In the genomic region with DNA sequence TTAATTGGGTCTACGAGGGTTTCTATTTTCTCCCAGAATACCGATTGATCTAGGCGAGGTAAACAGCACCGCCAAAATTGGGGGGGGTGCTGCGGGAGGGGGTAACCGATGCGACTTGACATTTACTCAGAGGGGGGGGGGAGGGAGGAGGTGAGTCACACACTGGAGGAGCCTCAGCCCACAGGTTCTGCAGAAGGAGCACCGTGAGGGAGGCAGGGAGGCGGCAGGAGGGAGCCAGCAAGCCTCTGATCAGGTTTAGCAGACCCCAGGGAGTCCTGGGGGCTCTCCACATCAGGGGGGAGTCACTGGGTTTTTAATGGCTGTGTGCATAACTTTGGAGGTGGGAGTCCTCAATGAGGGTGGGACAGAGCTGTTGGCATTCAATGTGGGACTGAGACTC, we compare ENCODE assay signal across 23 mouse cellular contexts. TPM values are rescaled to one million over a fixed set of nuclear protein-coding genes. Genes with fewer than 3 reads are reported as not detected.
DNase-seq lines count a peak whose midpoint lies in the region; ATAC-seq lines count a peak whose summit lies in the region.
"Had no signal": no experiment of that assay in that cellular context is flagged by ENCODE, and none has a peak within 500 bp of the region (broad histone marks: within the 10 kb centered on the region; RNA-seq: fewer than 3 reads in every experiment).

No protein-coding gene starts in this region.

- no peak for ATAC-seq in forebrain, embryonic 12.5 days (ENCODE audit: low FRiP score)
- ATAC-seq in midbrain, embryonic 16.5 days, result no peak
- no peak for ATAC-seq in limb, embryonic 12.5 days (ENCODE audit: insufficient number of reproducible peaks, insufficient read depth, low FRiP score, low TSS enrichment, low read depth)
- ATAC-seq: activated CD4-positive, CD25-positive, alpha-beta regulatory T cell, adult 4 months; hindbrain, postnatal 0 days; midbrain, embryonic 13.5 days had no signal

- no peak overlapping the region for H3K9ac ChIP-seq in forebrain, embryonic 12.5 days
- no peak overlapping the region for H3K9ac ChIP-seq in midbrain, embryonic 16.5 days (ENCODE audit: low read depth, low read length)
- H3K9ac ChIP-seq in limb, embryonic 12.5 days (replicated peaks), result no peak overlapping the region; the same call in 1 of the 2 replicates
- H3K9ac ChIP-seq: liver, embryonic 13.5 days; midbrain, embryonic 13.5 days had no signal

- peaks cover 8% of the 10 kb centered on the region; the same call in 1 of the 2 replicates for H3K27me3 ChIP-seq in forebrain, embryonic 10.5 days (ENCODE audit: poor library complexity, severe bottlenecking)
- 0 out of 2 replicates have a peak, but pooled peaks cover 4% of the 10 kb centered on the region for H3K27me3 ChIP-seq in forebrain, embryonic 12.5 days
- no peaks in the 10 kb centered on the region for H3K27me3 ChIP-seq in midbrain, embryonic 10.5 days (ENCODE audit: low read depth, poor library complexity, severe bottlenecking)
- no peaks in the 10 kb centered on the region for H3K27me3 ChIP-seq in midbrain, embryonic 16.5 days (ENCODE audit: control insufficient read depth, insufficient read depth, low read depth, low read length)
- no peaks in the 10 kb centered on the region; the same call in 1 of the 2 replicates for H3K27me3 ChIP-seq in embryonic facial prominence, embryonic 10.5 days (replicated peaks; ENCODE audit: low read depth, poor library complexity, severe bottlenecking)
- H3K27me3 ChIP-seq in limb, embryonic 12.5 days, result no peaks in the 10 kb centered on the region
- H3K27me3 ChIP-seq: midbrain, embryonic 13.5 days had no signal

- 41% methylated on average over 9 of the region's 9 CpGs for WGBS in forebrain, embryonic 10.5 days
- WGBS in forebrain, embryonic 12.5 days, result 35% methylated on average over 9 of the region's 9 CpGs
- WGBS in midbrain, embryonic 10.5 days, result 32% methylated on average over 9 of the region's 9 CpGs
- 46% methylated on average over 8 of the region's 9 CpGs for WGBS in midbrain, embryonic 16.5 days
- WGBS in embryonic facial prominence, embryonic 10.5 days, result 28% methylated on average over 9 of the region's 9 CpGs
- 15% methylated on average over 9 of the region's 9 CpGs for WGBS in limb, embryonic 12.5 days

- H3K9me3 ChIP-seq in forebrain, embryonic 10.5 days, result no peaks in the 10 kb centered on the region
- no peaks in the 10 kb centered on the region for H3K9me3 ChIP-seq in forebrain, embryonic 12.5 days
- H3K9me3 ChIP-seq in midbrain, embryonic 10.5 days (replicated peaks), result no peaks in the 10 kb centered on the region
- H3K9me3 ChIP-seq in midbrain, embryonic 16.5 days (replicated peaks; ENCODE audit: control insufficient read depth, low read length, poor library complexity, severe bottlenecking), result no peaks in the 10 kb centered on the region
- H3K9me3 ChIP-seq in embryonic facial prominence, embryonic 10.5 days, result no peaks in the 10 kb centered on the region
- no peaks in the 10 kb centered on the region for H3K9me3 ChIP-seq in limb, embryonic 12.5 days
- H3K9me3 ChIP-seq: G1E; liver, embryonic 13.5 days; midbrain, embryonic 13.5 days had no signal

- peak overlapping the region; percentile 63; the same call in 1 of the 2 replicates for H3K27ac ChIP-seq in forebrain, embryonic 10.5 days
- no peak overlapping the region for H3K27ac ChIP-seq in forebrain, embryonic 12.5 days
- 0 out of 2 replicates have a peak overlapping the region, but pooled peaks have one; percentile 19 for H3K27ac ChIP-seq in midbrain, embryonic 10.5 days (replicated peaks)
- no peak overlapping the region for H3K27ac ChIP-seq in midbrain, embryonic 16.5 days (ENCODE audit: low read length)
- peak overlapping the region; percentile 60 for H3K27ac ChIP-seq in embryonic facial prominence, embryonic 10.5 days (replicated peaks)
- H3K27ac ChIP-seq in limb, embryonic 12.5 days, result 0 out of 2 replicates have a peak overlapping the region, but pooled peaks have one; percentile 35
- H3K27ac ChIP-seq: gastrocnemius, adult 2 months; hindbrain, postnatal 0 days; liver, embryonic 13.5 days; midbrain, embryonic 13.5 days had no signal

- DNase-seq in forebrain, embryonic 10.5 days (ENCODE audit: extremely low spot score, low spot score), result no peak
- no peak for DNase-seq in midbrain, embryonic 10.5 days (ENCODE audit: low spot score)
- DNase-seq in embryonic facial prominence, embryonic 10.5 days (ENCODE audit: low spot score), result no peak
- no peak for DNase-seq in spleen, adult 12 weeks (ENCODE audit: low spot score)
- DNase-seq in cerebellum, adult 11 months, result no peak
- DNase-seq: adrenal gland, adult 8-10 months; cerebellum, adult 2 months; cerebellum, postnatal 36 days; embryo, embryonic 11 days; gastrocnemius, adult 2 months; kidney, postnatal 4 days; liver, embryonic 13.5 days; lung, adult 2 months; lung, postnatal 14 days; thymus, adult 18-20 months; thymus, postnatal 4 days had no signal

- H3K4me3 ChIP-seq in forebrain, embryonic 10.5 days, result no peak overlapping the region
- no peak overlapping the region for H3K4me3 ChIP-seq in forebrain, embryonic 12.5 days (replicated peaks)
- H3K4me3 ChIP-seq in midbrain, embryonic 10.5 days, result no peak overlapping the region
- H3K4me3 ChIP-seq in midbrain, embryonic 16.5 days (ENCODE audit: low read depth, low read length), result no peak overlapping the region
- H3K4me3 ChIP-seq in embryonic facial prominence, embryonic 10.5 days, result peak overlapping the region; percentile 8; the same call in 1 of the 2 replicates
- no peak overlapping the region for H3K4me3 ChIP-seq in limb, embryonic 12.5 days (replicated peaks)
- H3K4me3 ChIP-seq: gastrocnemius, adult 2 months; liver, embryonic 13.5 days; midbrain, embryonic 13.5 days had no signal

- H3K36me3 ChIP-seq in forebrain, embryonic 10.5 days (replicated peaks), result no peaks in the 10 kb centered on the region
- no peaks in the 10 kb centered on the region for H3K36me3 ChIP-seq in forebrain, embryonic 12.5 days (replicated peaks)
- no peaks in the 10 kb centered on the region for H3K36me3 ChIP-seq in midbrain, embryonic 10.5 days
- no peaks in the 10 kb centered on the region for H3K36me3 ChIP-seq in midbrain, embryonic 16.5 days (ENCODE audit: control insufficient read depth, insufficient read depth, low read length)
- no peaks in the 10 kb centered on the region for H3K36me3 ChIP-seq in embryonic facial prominence, embryonic 10.5 days (replicated peaks)
- H3K36me3 ChIP-seq in limb, embryonic 12.5 days, result no peaks in the 10 kb centered on the region
- H3K36me3 ChIP-seq: G1E; liver, embryonic 13.5 days; midbrain, embryonic 13.5 days had no signal

- H3K4me1 ChIP-seq in forebrain, embryonic 10.5 days, result peaks cover 24% of the 10 kb centered on the region
- H3K4me1 ChIP-seq in forebrain, embryonic 12.5 days, result peaks cover 6% of the 10 kb centered on the region; the same call in 1 of the 2 replicates
- H3K4me1 ChIP-seq in midbrain, embryonic 10.5 days, result peaks cover 17% of the 10 kb centered on the region; the same call in 1 of the 2 replicates
- H3K4me1 ChIP-seq in midbrain, embryonic 16.5 days (ENCODE audit: control insufficient read depth, insufficient read depth, low read length), result no peaks in the 10 kb centered on the region
- H3K4me1 ChIP-seq in embryonic facial prominence, embryonic 10.5 days, result peaks cover 33% of the 10 kb centered on the region
- peaks cover 29% of the 10 kb centered on the region for H3K4me1 ChIP-seq in limb, embryonic 12.5 days (replicated peaks)
- H3K4me1 ChIP-seq: liver, embryonic 13.5 days; midbrain, embryonic 13.5 days had no signal

- H3K4me2 ChIP-seq in forebrain, embryonic 12.5 days, result no peak overlapping the region
- no peak overlapping the region for H3K4me2 ChIP-seq in midbrain, embryonic 16.5 days (ENCODE audit: low read length)
- peak overlapping the region; percentile 28 for H3K4me2 ChIP-seq in limb, embryonic 12.5 days
- H3K4me2 ChIP-seq: liver, embryonic 13.5 days; midbrain, embryonic 13.5 days had no signal

RNA-seq across cellular contexts. Expression of a gene that starts 51.3 kb away (rescaled TPM):
- polyA plus RNA-seq in forebrain, embryonic 10.5 days (2016; fragmentation: Nextera tagmentation; extraction: Ambion mirVana), result 1.6 and 2.0 TPM in 2 replicates
- polyA plus RNA-seq in forebrain, embryonic 12.5 days (2016; fragmentation: Nextera tagmentation; extraction: Ambion mirVana), result 2.3 and 2.7 TPM in 2 replicates
- polyA plus RNA-seq in midbrain, embryonic 10.5 days (2016; fragmentation: Nextera tagmentation; extraction: Ambion mirVana), result 2.0 and 2.3 TPM in 2 replicates
- 2.0 TPM in 2 replicates for polyA plus RNA-seq in midbrain, embryonic 16.5 days (2015; fragmentation: Nextera tagmentation; extraction: Ambion mirVana)
- 2.8 and 3.4 TPM in 2 replicates for polyA plus RNA-seq in embryonic facial prominence, embryonic 10.5 days (2016; fragmentation: Nextera tagmentation; extraction: Ambion mirVana)
- 3.6 and 4.5 TPM in 2 replicates for polyA plus RNA-seq in limb, embryonic 12.5 days (2016; fragmentation: Nextera tagmentation; extraction: Ambion mirVana)
- polyA plus RNA-seq: G1E had no signal

Comparison
In these comparisons a context has a peak if more than half of its experiments do, and no peak if none do; other contexts are left out.
1. H3K27ac ChIP-seq: peak in forebrain, embryonic 10.5 days (single experiment), midbrain, embryonic 10.5 days (single experiment), embryonic facial prominence, embryonic 10.5 days (single experiment) and limb, embryonic 12.5 days (single experiment); none in forebrain, embryonic 12.5 days (single experiment) and midbrain, embryonic 16.5 days (single experiment).